Mouse (Mus musculus) intestine, postnatal 0 days (tissue): ENCODE results near the gene Mtor. TPM values are rescaled to one million over a fixed set of nuclear protein-coding genes. Genes with fewer than 3 reads are reported as not detected.

ENCODE experiments used
- ATAC-seq: fragments of 200-750 bp; cut with Nextera tagmentation; 2 replicates; pipeline ENCODE4 v1.8.0; 2017; ENCODE audit warnings: mild to moderate bottlenecking, moderate TSS enrichment, moderate library complexity
- H3K27ac ChIP-seq: fragments of 300-500 bp; sonication (generic); 2 replicates; pipeline ENCODE4 v1.5.1; 2014; ENCODE audit warnings: mild to moderate bottlenecking, low read depth, low read length, moderate library complexity
- H3K27me3 ChIP-seq: fragments of 300-500 bp; sonication (generic); replicated peaks from 2 replicates; pipeline ENCODE4 v1.6.1; 2014; ENCODE audit warnings: low read length, mixed read lengths; ENCODE audit not compliant: control insufficient read depth, insufficient read depth
- H3K36me3 ChIP-seq: fragments of 300-500 bp; sonication (generic); 2 replicates; pipeline ENCODE4 v1.6.1; 2014; ENCODE audit warnings: mild to moderate bottlenecking, moderate library complexity; ENCODE audit not compliant: control insufficient read depth, insufficient read depth
- H3K4me1 ChIP-seq: fragments of 300-500 bp; sonication (generic); replicated peaks from 2 replicates; pipeline ENCODE4 v1.6.1; 2014; ENCODE audit warnings: antibody characterized with exemption, low read length, mixed read lengths; ENCODE audit not compliant: control insufficient read depth, insufficient read depth
- H3K4me2 ChIP-seq: fragments of 300-500 bp; sonication (generic); replicated peaks from 2 replicates; pipeline ENCODE4 v1.6.1; 2014; ENCODE audit warnings: low read depth, mild to moderate bottlenecking, moderate library complexity
- H3K4me3 ChIP-seq: fragments of 300-500 bp; sonication (generic); 2 replicates; pipeline ENCODE4 v1.5.1; 2014; ENCODE audit warnings: low read depth, low read length
- H3K9ac ChIP-seq: fragments of 300-500 bp; sonication (generic); 2 replicates; pipeline ENCODE4 v1.6.1; 2014; ENCODE audit warnings: mild to moderate bottlenecking, low read depth, low read length
- H3K9me3 ChIP-seq: fragments of 300-500 bp; sonication (generic); 2 replicates; pipeline ENCODE4 v1.6.1; 2016; ENCODE audit warnings: mixed run types; ENCODE audit not compliant: control insufficient read depth
- CTCF ChIP-seq: sonication (generic); IDR thresholded peaks from 2 replicates; pipeline ENCODE4 v1.5.1; 2016; ENCODE audit warnings: low read depth, mild to moderate bottlenecking, control low read depth, antibody characterized with exemption, moderate library complexity
- WGBS: fragments of 180-500 bp; shearing (Covaris S2); extraction: QIAGEN DNeasy Blood & Tissue Kit; methylation state at CpG from one replicate; pipeline ENCODE4 v1.1.7; 2014; 5-methylcytosine and 5-hydroxymethylcytosine counted together
- polyA plus RNA-seq: library from polyadenylated mRNA; unstranded; fragments of >200 nt; fragmentation: Nextera tagmentation; extraction: Ambion mirVana; gene quantifications from 2 replicates; pipeline ENCODE4 v1.2.1, GENCODE M21; 2015

The Mtor gene
- polyA plus RNA-seq, 1 experiment from 2014 or later: 14.3 TPM

DNA sequence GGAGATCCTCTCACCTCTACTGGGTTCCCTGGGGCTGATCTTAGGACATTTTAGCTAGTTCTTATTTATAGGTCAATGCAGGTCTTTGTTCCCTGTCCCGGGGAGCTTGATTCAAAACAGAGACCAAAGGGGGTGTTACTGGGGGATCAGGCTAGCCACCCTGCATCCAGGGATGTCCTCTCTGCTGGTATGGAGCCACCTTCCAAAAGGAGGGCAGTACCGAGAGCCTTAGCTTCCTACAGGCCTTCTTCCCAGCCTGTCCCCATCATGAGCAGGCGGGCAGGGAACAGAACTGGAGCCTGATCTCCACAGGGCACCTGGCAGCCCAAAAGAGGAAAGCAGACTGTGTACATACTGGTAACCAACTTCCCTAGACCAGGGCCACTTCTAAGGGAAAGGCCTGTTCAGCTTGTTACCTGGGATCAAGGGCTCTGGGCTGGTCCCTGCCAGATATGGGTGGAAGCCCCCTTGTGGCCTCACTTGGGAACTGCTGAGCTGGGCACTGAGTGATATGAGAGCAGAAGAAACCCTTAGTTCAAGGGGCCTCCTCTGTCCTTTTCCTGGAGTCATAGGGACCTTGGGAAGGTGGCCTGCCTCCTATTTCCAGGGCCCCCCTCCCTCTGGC is 156.2 kb downstream of the Mtor start:
- no peaks in the 10 kb centered on the region for H3K4me1 ChIP-seq
- H3K9ac ChIP-seq: no peak overlapping the region
- no peak overlapping the region for H3K27ac ChIP-seq
- TF ChIP-seq CTCF: peak; percentile 80
- no peak overlapping the region for H3K4me3 ChIP-seq
- H3K36me3 ChIP-seq: no peaks in the 10 kb centered on the region
- H3K27me3 ChIP-seq: no peaks in the 10 kb centered on the region
- H3K9me3 ChIP-seq: no peaks in the 10 kb centered on the region
- 85% methylated on average over 3 of the region's 3 CpGs for WGBS
- ATAC-seq: no peak; the same call in 1 of the 2 replicates
- no peak overlapping the region for H3K4me2 ChIP-seq

Other genes starting within 250 kb of the Mtor start
- 0.03 and 0.04 TPM in 2 replicates for gene Disp3, start 160.6 kb upstream of the Mtor start, polyA plus RNA-seq
- gene Ubiad1, start 3.8 kb upstream of the Mtor start, polyA plus RNA-seq: 9.4 and 9.9 TPM in 2 replicates
- 0.44 and 0.59 TPM in 2 replicates for gene Angptl7, start 51.8 kb downstream of the Mtor start, polyA plus RNA-seq
- gene Exosc10, start 109.8 kb downstream of the Mtor start, polyA plus RNA-seq: 21.1 and 22.4 TPM in 2 replicates
- gene Srm, start 142.9 kb downstream of the Mtor start, polyA plus RNA-seq: 49.3 and 50.5 TPM in 2 replicates
- not detected in 2 replicates for gene Masp2, start 153.9 kb downstream of the Mtor start, polyA plus RNA-seq
- 113 and 124 TPM in 2 replicates for gene Tardbp, start 178.4 kb downstream of the Mtor start, polyA plus RNA-seq
- gene Gm572, start 194.7 kb downstream of the Mtor start, polyA plus RNA-seq: not detected in 2 replicates